Mouse (Mus musculus) lung, embryonic 15.5 days (tissue): ENCODE measurements around the gene Dpp6. TPM values are rescaled to one million over a fixed set of nuclear protein-coding genes. Genes with fewer than 3 reads are reported as not detected.

Experiments used
- ATAC-seq: fragments of 200-750 bp; cut with Nextera tagmentation; 2 replicates; pipeline ENCODE4 v1.8.0; 2017; ENCODE audit warnings: moderate number of reproducible peaks, borderline replicate concordance; ENCODE audit not compliant: low FRiP score, low TSS enrichment; ENCODE audit errors: extremely low read depth
- H3K27ac ChIP-seq: fragments of 300-500 bp; sonication (generic); 2 replicates; pipeline ENCODE4 v1.5.1; 2015; ENCODE audit warnings: moderate library complexity, mild to moderate bottlenecking, inconsistent platforms
- H3K27me3 ChIP-seq: fragments of 300-500 bp; sonication (generic); 2 replicates; pipeline ENCODE4 v1.6.1; 2015; ENCODE audit warnings: inconsistent platforms
- H3K36me3 ChIP-seq: fragments of 300-500 bp; sonication (generic); 2 replicates; pipeline ENCODE4 v1.6.1; 2015; ENCODE audit warnings: inconsistent platforms
- H3K4me1 ChIP-seq: fragments of 300-500 bp; sonication (generic); 2 replicates; pipeline ENCODE4 v1.6.1; 2015; ENCODE audit warnings: inconsistent platforms
- H3K4me2 ChIP-seq: fragments of 300-500 bp; sonication (generic); 2 replicates; pipeline ENCODE4 v1.6.1; 2015; ENCODE audit warnings: inconsistent platforms, mild to moderate bottlenecking, moderate library complexity
- H3K4me3 ChIP-seq: fragments of 300-500 bp; sonication (generic); 2 replicates; pipeline ENCODE4 v1.5.1; 2015; ENCODE audit warnings: mild to moderate bottlenecking, inconsistent platforms
- H3K9ac ChIP-seq: fragments of 300-500 bp; sonication (generic); 2 replicates; pipeline ENCODE4 v1.6.1; 2015; ENCODE audit warnings: inconsistent platforms
- H3K9me3 ChIP-seq: fragments of 300-500 bp; sonication (generic); 2 replicates; pipeline ENCODE4 v1.6.1; 2016; ENCODE audit warnings: inconsistent platforms
- WGBS: fragments of 180-500 bp; shearing (Covaris S2); methylation state at CpG from one replicate; pipeline ENCODE4 v1.1.7; 2015; 5-methylcytosine and 5-hydroxymethylcytosine counted together
- polyA plus RNA-seq: library from polyadenylated mRNA; unstranded; fragments of >200 nt; fragmentation: Nextera tagmentation; extraction: Ambion mirVana; gene quantifications from 2 replicates; pipeline ENCODE4 v1.2.1, GENCODE M21; 2015

The Dpp6 gene
- polyA plus RNA-seq, 1 experiment from 2014 or later = 0.55 TPM

DNA sequence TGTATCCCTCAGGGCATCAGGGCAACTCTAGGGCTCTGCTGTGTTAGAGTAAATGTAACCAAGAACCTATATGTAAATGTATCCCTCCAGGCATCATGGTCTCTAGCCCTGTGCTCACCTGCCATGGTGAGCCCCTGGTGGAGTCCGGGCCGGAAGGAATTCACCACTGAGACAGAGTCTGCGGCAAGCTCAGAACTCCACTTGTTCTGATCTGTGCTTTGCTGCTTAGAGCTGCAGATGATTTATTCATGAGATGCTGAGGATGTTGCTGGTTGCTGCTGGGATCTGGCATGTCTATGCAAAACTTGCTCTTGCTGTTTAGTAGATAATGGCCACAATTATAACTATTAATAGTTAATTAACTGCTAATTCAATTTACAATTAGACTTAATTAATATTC is 425.1 kb downstream of the Dpp6 start:
- Histone ChIP-seq H3K27me3 (no peaks in the 10 kb centered on the region), H3K27ac (no peak overlapping the region), H3K9me3 (no peaks in the 10 kb centered on the region), H3K9ac (no peak overlapping the region), H3K4me3 (no peak overlapping the region), H3K4me1 (no peaks in the 10 kb centered on the region), H3K4me2 (no peak overlapping the region), H3K36me3 (no peaks in the 10 kb centered on the region)
- ATAC-seq = no peak
- WGBS = 85% methylated on average over 3 of the region's 3 CpGs

DNA sequence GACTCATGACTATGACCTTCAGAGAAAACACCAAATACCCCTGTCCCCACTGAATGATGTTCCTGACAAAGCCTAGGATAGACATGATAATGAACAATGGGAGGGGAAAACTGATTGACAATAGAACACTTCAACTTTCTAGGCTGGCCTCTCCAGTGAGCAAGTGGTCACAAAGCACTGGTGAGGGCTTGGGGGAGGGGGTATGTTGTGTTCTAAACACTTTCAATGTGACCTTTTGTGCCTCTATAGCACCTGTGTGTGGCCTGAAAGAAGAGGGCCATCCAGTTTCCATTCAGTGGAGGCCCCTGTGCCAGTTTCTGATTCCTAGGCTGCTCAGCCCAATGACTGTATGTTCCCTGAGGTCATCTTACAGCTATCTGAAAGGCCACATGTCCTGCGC is 426.2 kb downstream of the Dpp6 start:
- Histone ChIP-seq H3K4me3 (no peak overlapping the region), H3K9ac (no peak overlapping the region), H3K4me1 (no peaks in the 10 kb centered on the region), H3K27ac (no peak overlapping the region), H3K36me3 (no peaks in the 10 kb centered on the region), H3K27me3 (no peaks in the 10 kb centered on the region), H3K9me3 (no peaks in the 10 kb centered on the region), H3K4me2 (no peak overlapping the region)
- no peak for ATAC-seq
- WGBS = 91% methylated on average over 1 of the region's 1 CpGs

- Histone ChIP-seq H3K4me1 (no peaks in the 10 kb centered on the region), H3K9ac (no peak overlapping the region), H3K9me3 (no peaks in the 10 kb centered on the region), H3K36me3 (no peaks in the 10 kb centered on the region), H3K27me3 (no peaks in the 10 kb centered on the region), H3K4me2 (no peak overlapping the region), H3K27ac (no peak overlapping the region), H3K4me3 (no peak overlapping the region)
- 92% methylated on average over 3 of the region's 3 CpGs for WGBS
- ATAC-seq = no peak
These were observed 430.8 kb downstream of the Dpp6 start for GRCm38 (mm10) chr5:27247793-27248192.

- no peaks in the 10 kb centered on the region for H3K36me3 ChIP-seq
- H3K9ac ChIP-seq = no peak overlapping the region
- no peak for ATAC-seq
- no peak overlapping the region for H3K4me2 ChIP-seq
- H3K4me1 ChIP-seq = no peaks in the 10 kb centered on the region
- H3K9me3 ChIP-seq = no peaks in the 10 kb centered on the region
- 53% methylated on average over 2 of the region's 2 CpGs for WGBS
- no peak overlapping the region for H3K4me3 ChIP-seq
- H3K27ac ChIP-seq = no peak overlapping the region
- H3K27me3 ChIP-seq = no peaks in the 10 kb centered on the region
These were observed 431.7 kb downstream of the Dpp6 start for GRCm38 (mm10) chr5:27248685-27249084.

- H3K4me2 ChIP-seq = no peak overlapping the region
- H3K27me3 ChIP-seq = no peaks in the 10 kb centered on the region
- no peak overlapping the region for H3K27ac ChIP-seq
- no peak for ATAC-seq
- no peaks in the 10 kb centered on the region for H3K4me1 ChIP-seq
- no peak overlapping the region for H3K9ac ChIP-seq
- H3K4me3 ChIP-seq = no peak overlapping the region
- H3K36me3 ChIP-seq = no peaks in the 10 kb centered on the region
- 47% methylated on average over 4 of the region's 4 CpGs for WGBS
- H3K9me3 ChIP-seq = no peaks in the 10 kb centered on the region
These were observed 432.9 kb downstream of the Dpp6 start for GRCm38 (mm10) chr5:27249951-27250350.

DNA sequence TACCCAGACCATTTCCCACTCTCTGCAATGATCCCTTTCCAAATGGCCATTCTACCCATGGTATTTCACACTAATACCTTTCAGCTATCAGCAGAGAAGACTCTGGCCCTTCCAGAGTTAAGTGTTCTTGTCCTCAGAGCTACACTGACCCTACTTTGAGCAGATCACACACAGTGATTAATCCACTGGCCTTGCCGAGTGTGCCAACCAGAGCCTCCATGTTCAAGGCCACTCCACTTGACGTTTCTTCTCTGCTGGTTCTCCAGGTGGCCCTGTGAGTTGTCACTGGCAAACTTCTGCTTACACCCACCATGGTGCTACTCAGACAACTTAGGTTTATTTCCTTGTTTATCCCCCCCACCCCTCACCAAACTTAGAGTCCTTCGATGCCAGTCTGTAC is 433.9 kb downstream of the Dpp6 start:
- no peak overlapping the region for H3K4me3 ChIP-seq
- no peak for ATAC-seq
- 64% methylated on average over 3 of the region's 3 CpGs for WGBS
- H3K9ac ChIP-seq = no peak overlapping the region
- H3K4me2 ChIP-seq = no peak overlapping the region
- no peak overlapping the region for H3K27ac ChIP-seq
- H3K9me3 ChIP-seq = no peaks in the 10 kb centered on the region
- no peaks in the 10 kb centered on the region for H3K27me3 ChIP-seq
- H3K4me1 ChIP-seq = no peaks in the 10 kb centered on the region
- no peaks in the 10 kb centered on the region for H3K36me3 ChIP-seq

DNA sequence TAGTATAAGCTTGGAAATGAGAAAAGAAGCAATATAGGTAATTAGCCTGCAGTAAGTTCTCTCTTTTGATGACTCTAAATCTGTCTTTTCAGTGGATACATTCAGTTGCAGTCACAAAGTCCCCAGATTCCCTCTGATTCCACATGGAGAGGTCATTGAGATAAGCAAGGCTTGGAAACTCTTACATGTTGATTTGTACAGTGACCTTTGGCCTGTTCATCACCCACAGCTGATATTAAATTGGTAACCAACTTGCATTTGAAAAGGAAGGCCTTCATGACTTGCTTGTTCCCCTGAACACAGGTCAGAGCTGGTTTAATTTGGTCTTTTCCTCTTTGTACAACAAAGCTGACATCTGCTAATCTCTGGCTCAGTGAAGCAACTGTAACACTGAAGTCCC is 434.4 kb downstream of the Dpp6 start:
- Histone ChIP-seq H3K27ac (no peak overlapping the region), H3K9me3 (no peaks in the 10 kb centered on the region), H3K9ac (no peak overlapping the region), H3K36me3 (no peaks in the 10 kb centered on the region), H3K4me3 (no peak overlapping the region), H3K4me2 (no peak overlapping the region), H3K27me3 (no peaks in the 10 kb centered on the region), H3K4me1 (no peaks in the 10 kb centered on the region)
- ATAC-seq = no peak

DNA sequence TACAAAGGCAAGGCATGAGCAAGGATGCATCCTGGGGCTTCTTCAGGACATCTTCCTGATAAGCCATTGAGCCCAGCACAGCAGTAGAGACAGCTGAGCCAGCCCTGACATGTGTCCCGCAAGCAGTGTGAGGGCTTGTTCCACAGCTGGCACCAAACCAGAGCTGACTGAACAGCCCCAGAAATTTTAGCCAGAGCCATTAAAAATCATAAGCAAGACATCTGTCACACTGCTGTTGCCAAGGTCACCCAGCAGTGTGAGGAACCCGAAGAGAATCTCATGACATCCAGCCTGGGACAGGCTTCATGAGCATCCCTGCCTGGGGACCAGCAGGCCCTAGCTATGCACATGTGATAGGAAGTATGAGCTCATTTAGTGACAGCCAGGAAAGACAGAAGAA is 438.2 kb downstream of the Dpp6 start:
- H3K36me3 ChIP-seq = no peaks in the 10 kb centered on the region

GRCm38 (mm10) chr5:27258636-27259035 is 441.6 kb downstream of the Dpp6 start:
- no peaks in the 10 kb centered on the region for H3K4me1 ChIP-seq
- ATAC-seq = no peak
- 72% methylated on average over 3 of the region's 3 CpGs for WGBS

More for the DNA sequence above, 438.2 kb downstream of the Dpp6 start:
- no peaks in the 10 kb centered on the region for H3K9me3 ChIP-seq
- 70% methylated on average over 2 of the region's 2 CpGs for WGBS
- H3K9ac ChIP-seq = no peak overlapping the region
- no peak overlapping the region for H3K27ac ChIP-seq
- no peaks in the 10 kb centered on the region for H3K27me3 ChIP-seq
- H3K4me3 ChIP-seq = no peak overlapping the region
- no peak for ATAC-seq
- no peaks in the 10 kb centered on the region for H3K4me1 ChIP-seq
- H3K4me2 ChIP-seq = no peak overlapping the region

DNA sequence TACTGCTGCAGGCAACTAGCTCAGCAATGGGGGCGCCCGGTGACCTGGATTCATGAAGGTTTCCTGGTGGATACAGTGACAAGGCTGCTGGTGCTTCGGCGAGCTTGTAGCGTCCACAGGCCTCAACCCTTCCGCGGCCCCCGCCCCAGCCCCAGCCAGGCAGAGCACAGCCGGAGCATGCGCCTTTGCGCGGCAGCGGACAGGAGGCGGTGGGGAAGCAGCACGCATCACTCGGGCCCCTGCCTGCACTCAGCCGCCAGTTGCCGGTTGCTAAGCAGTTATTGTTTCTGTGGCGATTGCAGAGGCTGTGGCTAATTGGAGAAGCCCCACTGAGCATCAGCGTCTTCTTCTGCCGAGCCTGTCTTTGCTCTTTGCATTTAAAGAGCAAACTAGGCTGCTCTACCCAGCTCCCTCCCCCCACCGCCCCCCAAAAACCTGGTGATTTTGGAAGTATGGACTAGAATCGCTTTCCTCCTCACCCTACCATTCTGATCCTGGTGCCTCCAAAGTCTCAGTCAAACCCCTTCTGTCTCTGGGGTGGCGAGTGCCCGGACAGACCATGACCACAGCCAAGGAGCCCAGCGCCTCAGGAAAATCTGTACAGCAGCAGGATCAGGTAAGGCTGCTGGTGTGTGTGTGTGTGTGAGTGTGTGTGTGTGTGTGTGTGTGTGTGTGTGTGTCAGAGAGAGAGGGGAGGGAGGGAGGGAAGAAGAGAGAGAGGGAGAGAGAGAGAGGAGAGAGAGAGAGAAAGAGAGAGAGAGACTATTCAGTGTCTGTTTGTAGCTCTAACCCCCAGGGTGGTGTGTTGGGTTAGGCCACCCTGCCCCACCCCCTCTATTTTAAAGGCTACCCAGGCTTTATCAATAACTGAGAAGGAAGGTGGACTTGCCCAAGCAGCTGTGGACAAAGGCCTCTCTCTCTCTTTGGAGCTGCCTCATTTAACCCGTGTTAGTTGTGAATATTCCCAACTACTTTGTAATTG is 445.0 kb downstream of the Dpp6 start:
- H3K27ac ChIP-seq = no peak overlapping the region
- 0 out of 2 replicates have a peak overlapping the region, but pooled peaks have one; percentile 10 for H3K4me2 ChIP-seq
- no peaks in the 10 kb centered on the region for H3K36me3 ChIP-seq
- H3K4me1 ChIP-seq = no peaks in the 10 kb centered on the region
- no peaks in the 10 kb centered on the region for H3K9me3 ChIP-seq
- WGBS = 10% methylated on average over 27 of the region's 27 CpGs
- H3K27me3 ChIP-seq = no peaks in the 10 kb centered on the region
- no peak overlapping the region for H3K4me3 ChIP-seq
- ATAC-seq = no peak
- H3K9ac ChIP-seq = no peak overlapping the region

More at GRCm38 (mm10) chr5:27258636-27259035, 441.6 kb downstream of the Dpp6 start:
- Histone ChIP-seq H3K9ac (no peak overlapping the region), H3K27me3 (no peaks in the 10 kb centered on the region), H3K4me2 (no peak overlapping the region), H3K36me3 (no peaks in the 10 kb centered on the region), H3K27ac (no peak overlapping the region), H3K4me3 (no peak overlapping the region), H3K9me3 (no peaks in the 10 kb centered on the region)

DNA sequence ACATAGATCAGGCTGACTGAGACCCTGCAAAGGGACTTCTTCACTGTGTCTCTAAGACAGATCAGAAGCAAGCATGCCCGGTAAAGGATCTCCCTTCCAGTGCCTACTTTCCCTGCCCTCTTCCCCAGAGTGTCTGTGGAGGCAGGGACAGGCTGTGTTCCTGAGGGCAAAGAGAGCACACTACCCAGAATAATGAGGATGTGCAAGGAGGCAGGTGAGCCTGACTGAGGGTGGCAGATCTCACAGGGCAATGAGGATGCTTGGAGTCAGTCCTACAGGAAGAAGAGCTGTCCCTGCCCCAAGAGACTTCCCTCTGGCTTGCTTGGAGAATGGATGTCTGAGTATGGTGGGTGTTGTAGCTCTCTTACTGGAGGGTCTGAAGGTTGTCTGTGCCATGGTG is 445.7 kb downstream of the Dpp6 start:
- WGBS = 57% methylated on average over 1 of the region's 1 CpGs
- H3K36me3 ChIP-seq = no peaks in the 10 kb centered on the region
- H3K4me3 ChIP-seq = no peak overlapping the region
- H3K27me3 ChIP-seq = no peaks in the 10 kb centered on the region
- no peak for ATAC-seq
- H3K9ac ChIP-seq = no peak overlapping the region
- H3K9me3 ChIP-seq = no peaks in the 10 kb centered on the region
- no peak overlapping the region for H3K27ac ChIP-seq
- no peak overlapping the region for H3K4me2 ChIP-seq
- H3K4me1 ChIP-seq = no peaks in the 10 kb centered on the region

DNA sequence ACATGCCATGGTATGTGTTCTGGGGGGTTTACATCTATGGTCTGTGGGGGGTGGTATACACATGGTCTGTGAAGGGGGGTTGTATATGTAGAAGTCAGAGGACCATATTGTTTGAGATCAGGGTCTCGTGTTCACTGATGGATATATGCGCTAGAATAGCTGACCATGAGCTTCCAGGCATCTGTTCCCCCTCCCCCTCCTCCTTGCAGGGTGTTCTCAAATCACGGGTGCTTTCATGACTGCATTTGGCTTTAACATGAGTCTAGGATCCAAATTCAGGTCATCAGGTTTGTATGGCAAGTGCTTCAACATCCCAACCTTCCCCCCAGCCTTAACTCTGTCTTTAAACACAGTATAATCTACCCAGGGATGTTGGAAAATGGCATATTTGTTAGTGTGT is 448.3 kb downstream of the Dpp6 start:
- Histone ChIP-seq H3K27me3 (no peaks in the 10 kb centered on the region), H3K9me3 (no peaks in the 10 kb centered on the region), H3K36me3 (no peaks in the 10 kb centered on the region), H3K27ac (no peak overlapping the region), H3K4me1 (no peaks in the 10 kb centered on the region), H3K4me3 (no peak overlapping the region), H3K4me2 (no peak overlapping the region), H3K9ac (no peak overlapping the region)
- WGBS = 71% methylated on average over 3 of the region's 3 CpGs
- no peak for ATAC-seq
